Mouse (Mus musculus) heart, postnatal 0 days (tissue): ENCODE results near the gene Slc22a6.

Experiments used
- CTCF ChIP-seq: IDR thresholded peaks from 2 replicates; pipeline ENCODE4 v1.5.1; 2016; ENCODE audit warnings: antibody characterized with exemption, control low read depth, low read depth
- EP300 ChIP-seq: IDR thresholded peaks from 2 replicates; pipeline ENCODE4 v1.6.1; 2016; ENCODE audit warnings: antibody characterized with exemption, low read depth

DNA sequence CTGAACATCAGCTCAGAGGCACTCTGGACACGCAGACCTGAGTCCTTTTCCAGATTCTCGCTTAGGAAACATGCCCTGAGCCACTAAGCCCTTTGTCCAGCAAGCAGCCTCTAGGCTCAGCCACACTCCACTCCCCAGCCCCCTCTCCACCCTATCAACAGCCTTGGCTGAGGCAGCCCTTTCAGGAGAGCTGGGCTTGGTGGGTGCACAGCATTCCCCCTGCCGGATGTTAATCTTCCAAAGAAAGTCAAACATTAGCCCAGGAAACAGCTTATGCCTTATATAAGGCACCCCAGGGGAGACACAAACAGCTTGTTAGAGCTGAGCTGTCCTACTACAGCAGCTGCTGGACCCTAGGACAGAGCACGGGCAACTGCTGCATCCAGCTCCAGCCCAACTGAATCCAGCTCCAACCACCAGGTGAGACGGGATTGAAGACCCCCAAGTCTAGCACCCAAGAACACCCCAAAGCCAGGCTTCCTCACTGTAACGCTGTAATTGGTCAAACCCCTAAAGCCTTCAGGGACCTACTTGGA lies 24.9 kb upstream of the Slc22a6 start:
- no peak for TF ChIP-seq CTCF
- TF ChIP-seq EP300 = no peak
